In genomic region chr3:121864734-121865445, GRCm38 (mm10) we compare ENCODE assay signal across 15 mouse cellular contexts. TPM values are rescaled to one million over a fixed set of nuclear protein-coding genes. Genes with fewer than 3 reads are reported as not detected.
A peak's percentile ranks its signal among the peaks of the same experiment; 100 is the strongest.
DNase-seq lines count a peak whose midpoint lies in the region; ATAC-seq lines count a peak whose summit lies in the region.
"Had no signal": no experiment of that assay in that cellular context is flagged by ENCODE, and none has a peak within 500 bp of the region (broad histone marks: within the 10 kb centered on the region; RNA-seq: fewer than 3 reads in every experiment).

No protein-coding gene starts in this region.

- H3K9me3 ChIP-seq in limb, embryonic 11.5 days (ENCODE audit: control insufficient read depth, low read length), result no peaks in the 10 kb centered on the region
- no peaks in the 10 kb centered on the region for H3K9me3 ChIP-seq in limb, embryonic 10.5 days (replicated peaks)
- H3K9me3 ChIP-seq in stomach, embryonic 15.5 days, result no peaks in the 10 kb centered on the region
- H3K9me3 ChIP-seq: hindbrain, embryonic 10.5 days had no signal

- no peaks in the 10 kb centered on the region for H3K36me3 ChIP-seq in limb, embryonic 11.5 days (ENCODE audit: control insufficient read depth, insufficient read depth, low read length)
- no peaks in the 10 kb centered on the region for H3K36me3 ChIP-seq in limb, embryonic 10.5 days
- H3K36me3 ChIP-seq in stomach, embryonic 15.5 days, result no peaks in the 10 kb centered on the region
- H3K36me3 ChIP-seq: hindbrain, embryonic 10.5 days had no signal

- peak; percentile 21 for DNase-seq in limb, embryonic 11.5 days (ENCODE audit: low spot score)
- DNase-seq in limb, embryonic 10.5 days (ENCODE audit: low spot score), result no peak
- DNase-seq in kidney, adult 11 months, result peak; percentile 76
- DNase-seq in lung, adult 18-20 months, result peak; percentile 86 to 90
- DNase-seq in ovary, postnatal 10 days (ENCODE audit: low spot score), result no peak
- DNase-seq in right cerebral cortex, adult 18-20 months, result no peak
- DNase-seq: adrenal gland, postnatal 25 days; B cell, adult 2 months; cerebellum, adult 9-11 months; heart, adult 18-20 months; layer of hippocampus, postnatal 36 days had no signal

- no peak overlapping the region for H3K27ac ChIP-seq in limb, embryonic 11.5 days (replicated peaks; ENCODE audit: low read depth, low read length)
- no peak overlapping the region for H3K27ac ChIP-seq in limb, embryonic 10.5 days
- H3K27ac ChIP-seq in stomach, embryonic 15.5 days, result peak overlapping the region; percentile 83
- H3K27ac ChIP-seq: hindbrain, embryonic 10.5 days; liver, embryonic 14.5 days had no signal

- no peak overlapping the region for H3K4me3 ChIP-seq in limb, embryonic 11.5 days (ENCODE audit: low read depth, low read length)
- H3K4me3 ChIP-seq in limb, embryonic 10.5 days, result no peak overlapping the region
- no peak overlapping the region for H3K4me3 ChIP-seq in stomach, embryonic 15.5 days (replicated peaks)
- H3K4me3 ChIP-seq: hindbrain, embryonic 10.5 days had no signal

- no peak overlapping the region for H3K9ac ChIP-seq in limb, embryonic 11.5 days (ENCODE audit: low read length)
- H3K9ac ChIP-seq in stomach, embryonic 15.5 days, result no peak overlapping the region
- H3K9ac ChIP-seq: liver, embryonic 14.5 days had no signal

- 33% methylated on average over 8 of the region's 8 CpGs for WGBS in limb, embryonic 11.5 days
- WGBS in limb, embryonic 10.5 days, result 48% methylated on average over 8 of the region's 8 CpGs
- WGBS in stomach, embryonic 15.5 days, result 44% methylated on average over 8 of the region's 8 CpGs

- ATAC-seq in limb, embryonic 11.5 days (ENCODE audit: insufficient number of reproducible peaks, low FRiP score, low TSS enrichment, low read depth), result no peak
- peak; percentile 85 for ATAC-seq in stomach, embryonic 15.5 days (ENCODE audit: insufficient read depth, low FRiP score, low read depth)
- no peak for ATAC-seq in cerebellum, adult (ENCODE audit: insufficient number of reproducible peaks, low FRiP score, low TSS enrichment)

- no peaks in the 10 kb centered on the region for H3K27me3 ChIP-seq in limb, embryonic 11.5 days (ENCODE audit: control insufficient read depth, insufficient read depth, low read length)
- H3K27me3 ChIP-seq in limb, embryonic 10.5 days (ENCODE audit: low read depth, poor library complexity, severe bottlenecking), result no peaks in the 10 kb centered on the region
- H3K27me3 ChIP-seq in stomach, embryonic 15.5 days (replicated peaks), result no peaks in the 10 kb centered on the region

- peaks cover 3% of the 10 kb centered on the region; the same call in 1 of the 2 replicates for H3K4me1 ChIP-seq in limb, embryonic 11.5 days (ENCODE audit: control insufficient read depth, insufficient read depth, low read length)
- H3K4me1 ChIP-seq in limb, embryonic 10.5 days, result peaks cover 7% of the 10 kb centered on the region; the same call in 1 of the 2 replicates
- H3K4me1 ChIP-seq in stomach, embryonic 15.5 days, result 0 out of 2 replicates have a peak, but pooled peaks cover 2% of the 10 kb centered on the region

- no peak overlapping the region for H3K4me2 ChIP-seq in limb, embryonic 11.5 days (ENCODE audit: low read depth, severe bottlenecking)
- 0 out of 2 replicates have a peak overlapping the region, but pooled peaks have one; percentile 16 for H3K4me2 ChIP-seq in stomach, embryonic 15.5 days

RNA-seq across cellular contexts. Expression of gene Abcd3, which starts 49.8 kb away (rescaled TPM):
- polyA plus RNA-seq in limb, embryonic 11.5 days (2014; fragmentation: Nextera tagmentation; extraction: Ambion mirVana), result 47.1 and 48.0 TPM in 2 replicates
- polyA plus RNA-seq in limb, embryonic 10.5 days (2016; fragmentation: Nextera tagmentation; extraction: Ambion mirVana), result 32.1 and 42.8 TPM in 2 replicates
- 73.9 and 77.5 TPM in 2 replicates for polyA plus RNA-seq in stomach, embryonic 15.5 days (2015; fragmentation: Nextera tagmentation; extraction: Ambion mirVana)

Comparison
In these comparisons a context has a peak if more than half of its experiments do, and no peak if none do; other contexts are left out.
1. DNase-seq: peak in limb, embryonic 11.5 days (single experiment), kidney, adult 11 months (single experiment) and lung, adult 18-20 months (2 of 2); none in limb, embryonic 10.5 days (single experiment), ovary, postnatal 10 days (single experiment) and right cerebral cortex, adult 18-20 months (single experiment).